Mouse (Mus musculus) embryonic facial prominence, embryonic 10.5 days (tissue): ENCODE measurements at regions not wholly inside any gene's neighbourhood (a gene's known extent, or its start where the extent isn't known, plus 50 kb on each side); places are given as distances from the start of the nearest gene placed in this dataset.

ENCODE experiments used
- DNase-seq: peaks from one replicate; pipeline ENCODE4 v3.0.0-alpha.2; 2017; ENCODE audit warnings: low spot score
- H3K27ac ChIP-seq: fragments of 300-500 bp; sonication (generic); replicated peaks from 2 replicates; pipeline ENCODE4 v1.5.1; 2016; ENCODE audit warnings: mild to moderate bottlenecking
- H3K27me3 ChIP-seq: fragments of 300-500 bp; sonication (generic); replicated peaks from 2 replicates; pipeline ENCODE4 v1.6.1; 2016; ENCODE audit warnings: low read depth, mild to moderate bottlenecking; ENCODE audit not compliant: poor library complexity, severe bottlenecking
- H3K36me3 ChIP-seq: fragments of 300-500 bp; sonication (generic); replicated peaks from 2 replicates; pipeline ENCODE4 v1.6.1; 2016; ENCODE audit warnings: mild to moderate bottlenecking, moderate library complexity
- H3K4me1 ChIP-seq: fragments of 300-500 bp; sonication (generic); 2 replicates; pipeline ENCODE4 v1.6.1; 2016
- H3K4me3 ChIP-seq: fragments of 300-500 bp; sonication (generic); 2 replicates; pipeline ENCODE4 v1.5.1; 2016; ENCODE audit warnings: mild to moderate bottlenecking, moderate library complexity
- H3K9me3 ChIP-seq: fragments of 300-500 bp; sonication (generic); 2 replicates; pipeline ENCODE4 v1.6.1; 2016; ENCODE audit warnings: mild to moderate bottlenecking
- WGBS: fragments of 180-500 bp; shearing (Covaris S2); methylation state at CpG from one replicate; pipeline ENCODE4 v1.1.7; 2016; 5-methylcytosine and 5-hydroxymethylcytosine counted together

DNA sequence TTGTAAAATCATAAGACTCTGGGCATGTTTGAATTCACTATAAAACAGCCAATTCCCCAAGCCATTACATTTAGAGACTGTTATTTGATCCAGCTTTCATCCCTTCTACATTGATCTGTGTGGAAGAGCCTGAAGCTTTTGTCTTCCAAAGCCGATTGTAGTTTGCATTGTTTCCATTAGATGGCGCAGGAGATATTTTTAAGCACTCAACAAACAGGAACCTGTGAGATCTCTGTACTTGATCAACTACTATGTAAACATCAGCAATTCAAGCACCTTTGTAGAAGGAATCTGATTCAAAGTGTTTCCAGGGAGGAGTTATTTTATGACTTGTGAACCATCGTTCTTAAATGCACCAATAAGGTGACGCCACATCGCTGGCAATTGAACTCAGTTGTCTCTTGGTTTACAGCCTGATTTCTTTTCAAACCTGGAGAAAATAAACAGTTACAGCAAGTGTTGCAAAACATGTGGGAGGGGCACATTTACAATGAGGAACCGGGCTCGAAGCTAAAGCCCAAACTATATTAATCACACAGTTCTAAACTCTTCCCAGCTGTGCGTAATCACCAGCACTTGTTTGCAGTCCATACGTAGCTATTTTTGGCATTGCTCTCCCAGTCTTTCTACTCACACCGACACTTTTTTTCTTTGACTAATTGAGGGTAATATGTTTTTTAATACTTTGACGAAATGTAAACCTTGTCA, 812.0 kb upstream of the Acvr2a start:
- Histone ChIP-seq H3K9me3 (no peaks in the 10 kb centered on the region), H3K4me3 (no peak overlapping the region), H3K27ac (no peak overlapping the region), H3K27me3 (no peaks in the 10 kb centered on the region), H3K36me3 (no peaks in the 10 kb centered on the region), H3K4me1 (peaks cover 3% of the 10 kb centered on the region; the same call in 1 of the 2 replicates)
- 59% methylated on average over 11 of the region's 11 CpGs for WGBS
- peak; percentile 10 for DNase-seq

DNA sequence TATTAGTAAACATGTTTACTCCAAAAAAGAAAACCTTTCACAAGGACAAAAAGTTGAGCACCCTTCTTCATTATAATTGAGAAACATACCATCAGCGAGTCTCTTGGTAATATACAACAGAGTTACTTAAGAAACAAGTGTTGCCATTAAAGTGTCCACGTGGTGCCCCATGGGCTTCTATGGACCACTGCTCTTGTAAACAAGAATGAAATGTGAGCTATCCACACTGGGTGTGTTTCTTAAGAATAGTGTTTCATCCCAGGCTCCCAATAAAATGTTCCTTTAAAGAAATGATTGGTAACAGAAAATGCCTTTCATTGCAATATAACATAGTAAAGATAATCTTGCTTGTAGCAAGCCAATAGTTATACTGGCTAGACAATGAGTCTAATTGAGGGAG, 803.6 kb upstream of the Acvr2a start:
- 85% methylated on average over 2 of the region's 2 CpGs for WGBS
- Histone ChIP-seq H3K4me1 (no peaks in the 10 kb centered on the region), H3K36me3 (no peaks in the 10 kb centered on the region), H3K4me3 (no peak overlapping the region), H3K9me3 (no peaks in the 10 kb centered on the region), H3K27ac (no peak overlapping the region), H3K27me3 (no peaks in the 10 kb centered on the region)
- DNase-seq = no peak

DNA sequence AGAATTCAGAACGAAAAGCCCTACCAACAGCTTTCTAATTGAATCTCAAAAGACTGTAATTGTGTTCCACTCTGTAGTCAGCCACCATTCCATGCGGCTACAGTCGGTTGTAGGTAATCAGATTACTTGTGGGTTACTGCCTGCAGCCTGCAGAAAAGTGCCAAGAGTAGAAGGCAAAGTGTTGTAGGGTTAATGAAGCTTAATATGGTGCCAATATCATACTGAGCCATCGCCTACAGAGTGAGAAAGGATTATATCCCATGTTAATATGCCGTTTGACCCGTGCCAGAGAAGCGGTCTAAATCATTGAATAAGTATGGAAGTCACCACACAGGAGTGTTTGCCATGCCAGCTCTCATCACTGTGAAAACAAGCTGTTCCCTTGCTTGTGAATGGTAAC, 786.4 kb upstream of the Acvr2a start:
- Histone ChIP-seq H3K27ac (no peak overlapping the region), H3K4me3 (no peak overlapping the region), H3K27me3 (no peaks in the 10 kb centered on the region), H3K36me3 (no peaks in the 10 kb centered on the region), H3K9me3 (no peaks in the 10 kb centered on the region), H3K4me1 (no peaks in the 10 kb centered on the region)
- DNase-seq = no peak
- 82% methylated on average over 7 of the region's 7 CpGs for WGBS

DNA sequence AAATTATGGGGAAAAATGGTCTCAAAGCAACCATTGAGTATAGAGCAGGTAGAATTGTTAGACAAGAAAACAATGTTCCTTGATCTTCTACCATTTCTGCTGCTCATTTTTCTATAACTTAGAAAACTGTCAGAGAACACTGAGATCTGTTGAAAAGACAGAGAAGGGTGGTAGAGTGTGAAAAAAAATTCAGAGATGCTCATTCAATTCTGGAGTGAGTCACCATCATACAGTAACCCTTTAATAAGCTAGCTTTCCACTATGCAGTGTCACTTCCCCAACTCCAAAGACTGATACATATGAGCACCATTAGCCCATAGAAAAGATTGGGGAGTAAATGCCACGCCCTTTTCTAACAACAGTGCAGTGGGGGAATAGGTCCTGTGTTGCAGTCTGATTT, 752.5 kb upstream of the Acvr2a start:
- no peaks in the 10 kb centered on the region for H3K36me3 ChIP-seq
- no peaks in the 10 kb centered on the region for H3K4me1 ChIP-seq
- H3K27me3 ChIP-seq = no peaks in the 10 kb centered on the region
- H3K4me3 ChIP-seq = no peak overlapping the region
- H3K9me3 ChIP-seq = no peaks in the 10 kb centered on the region
- no peak overlapping the region for H3K27ac ChIP-seq
- 68% methylated on average over 1 of the region's 1 CpGs for WGBS
- DNase-seq = no peak

DNA sequence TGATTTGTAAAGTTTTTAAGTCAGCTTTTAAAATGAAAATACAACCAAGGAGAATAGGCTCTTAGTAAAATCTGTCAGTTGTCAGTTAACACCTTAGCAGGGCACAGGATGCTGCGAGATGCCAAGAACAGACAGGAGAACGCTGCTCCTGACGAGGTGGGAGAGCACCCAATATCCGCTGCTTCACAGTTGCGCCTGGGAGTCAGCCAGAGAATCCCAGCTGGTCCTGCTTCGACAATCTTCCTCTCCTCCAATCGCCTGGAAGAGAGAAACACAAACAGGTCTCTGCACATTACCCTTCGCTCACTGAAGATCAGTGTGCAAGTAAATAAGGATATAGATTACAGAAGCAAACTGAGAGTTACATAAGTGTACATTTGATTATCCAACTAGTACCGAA, 750.5 kb upstream of the Acvr2a start:
- 73% methylated on average over 9 of the region's 9 CpGs for WGBS
- Histone ChIP-seq H3K36me3 (no peaks in the 10 kb centered on the region), H3K4me3 (no peak overlapping the region), H3K27me3 (no peaks in the 10 kb centered on the region), H3K4me1 (no peaks in the 10 kb centered on the region), H3K27ac (no peak overlapping the region), H3K9me3 (no peaks in the 10 kb centered on the region)
- DNase-seq = no peak

DNA sequence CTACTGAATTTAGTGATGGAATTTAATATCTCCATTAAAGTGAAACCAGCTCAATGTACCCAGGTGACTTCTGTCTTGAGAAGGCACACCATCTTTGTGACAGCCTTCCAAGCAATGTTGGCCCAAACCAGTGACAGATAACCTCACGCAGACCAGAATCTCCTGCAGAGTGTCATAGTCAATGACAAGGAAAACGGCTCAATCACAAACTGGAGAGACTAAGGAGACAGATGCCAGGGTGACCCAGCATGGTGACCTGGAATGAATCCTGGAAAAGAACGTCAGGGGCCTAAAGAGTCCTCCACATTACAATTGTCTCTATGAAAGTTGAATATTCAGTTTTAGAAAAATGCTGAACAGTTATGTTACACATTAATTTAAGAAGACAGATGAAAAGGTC, 748.7 kb upstream of the Acvr2a start:
- 74% methylated on average over 3 of the region's 3 CpGs for WGBS

DNA sequence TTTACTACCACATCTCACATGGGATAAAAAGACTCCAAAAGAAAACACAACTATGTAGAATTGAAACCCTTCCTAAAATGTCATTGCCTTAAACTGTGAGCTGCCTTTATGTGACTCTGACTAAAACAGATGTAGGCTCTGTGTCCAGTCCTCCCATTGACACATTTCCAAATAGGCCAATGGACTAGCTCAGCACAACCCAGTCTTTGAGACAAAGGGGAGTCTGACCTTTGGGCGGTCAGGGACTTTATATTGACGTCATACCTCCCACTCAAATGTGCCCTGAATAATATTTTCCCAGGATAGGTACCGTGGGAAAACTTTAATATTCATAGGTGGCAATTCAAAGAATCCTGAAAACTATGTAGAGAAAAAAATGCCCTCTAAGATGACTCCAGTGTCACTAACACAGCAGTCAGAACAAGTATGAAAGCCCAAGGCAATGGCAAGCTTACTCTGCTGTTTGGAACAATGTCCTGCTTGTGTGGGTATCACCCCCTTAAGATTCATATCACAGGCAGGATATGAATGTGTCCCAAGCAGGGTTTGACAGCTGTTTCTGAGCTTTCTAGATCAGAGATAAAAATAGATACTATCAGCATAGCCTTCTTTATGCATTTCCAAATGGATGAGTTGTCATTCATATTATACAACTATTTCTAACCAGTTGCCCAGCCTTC, 731.6 kb upstream of the Acvr2a start:
- no peak overlapping the region for H3K4me3 ChIP-seq
- no peaks in the 10 kb centered on the region for H3K4me1 ChIP-seq
- no peak for DNase-seq
- no peaks in the 10 kb centered on the region for H3K27me3 ChIP-seq
- no peaks in the 10 kb centered on the region for H3K9me3 ChIP-seq
- no peaks in the 10 kb centered on the region for H3K36me3 ChIP-seq
- WGBS = 70% methylated on average over 3 of the region's 3 CpGs
- H3K27ac ChIP-seq = no peak overlapping the region

More for the DNA sequence above, 748.7 kb upstream of the Acvr2a start:
- Histone ChIP-seq H3K27ac (no peak overlapping the region), H3K9me3 (no peaks in the 10 kb centered on the region), H3K27me3 (no peaks in the 10 kb centered on the region), H3K36me3 (no peaks in the 10 kb centered on the region), H3K4me1 (no peaks in the 10 kb centered on the region), H3K4me3 (no peak overlapping the region)
- DNase-seq = no peak

DNA sequence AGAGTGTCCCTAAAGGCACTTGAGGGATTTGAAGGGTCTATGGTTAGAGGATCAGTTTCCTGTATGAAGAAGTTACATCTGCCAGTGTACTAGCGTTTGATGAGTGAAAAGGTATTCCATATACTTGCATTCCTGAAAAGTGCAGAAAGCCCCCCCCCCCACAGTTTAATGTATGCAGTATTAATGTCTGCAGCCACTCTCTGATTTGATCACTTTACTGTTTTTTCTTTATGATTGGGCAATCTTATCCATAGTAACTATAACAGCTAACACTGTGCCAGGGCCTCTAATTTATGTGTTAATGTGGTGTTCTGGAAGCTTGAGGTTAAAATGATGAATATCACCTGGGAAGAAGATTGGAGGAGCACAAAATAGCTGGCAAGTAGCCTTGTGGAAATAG, 715.6 kb upstream of the Acvr2a start:
- no peaks in the 10 kb centered on the region for H3K9me3 ChIP-seq
- peaks cover 7% of the 10 kb centered on the region; the same call in 1 of the 2 replicates for H3K4me1 ChIP-seq
- no peak overlapping the region for H3K4me3 ChIP-seq
- H3K36me3 ChIP-seq = no peaks in the 10 kb centered on the region
- 70% methylated on average over 1 of the region's 1 CpGs for WGBS
- no peak for DNase-seq
- H3K27ac ChIP-seq = no peak overlapping the region
- H3K27me3 ChIP-seq = no peaks in the 10 kb centered on the region

DNA sequence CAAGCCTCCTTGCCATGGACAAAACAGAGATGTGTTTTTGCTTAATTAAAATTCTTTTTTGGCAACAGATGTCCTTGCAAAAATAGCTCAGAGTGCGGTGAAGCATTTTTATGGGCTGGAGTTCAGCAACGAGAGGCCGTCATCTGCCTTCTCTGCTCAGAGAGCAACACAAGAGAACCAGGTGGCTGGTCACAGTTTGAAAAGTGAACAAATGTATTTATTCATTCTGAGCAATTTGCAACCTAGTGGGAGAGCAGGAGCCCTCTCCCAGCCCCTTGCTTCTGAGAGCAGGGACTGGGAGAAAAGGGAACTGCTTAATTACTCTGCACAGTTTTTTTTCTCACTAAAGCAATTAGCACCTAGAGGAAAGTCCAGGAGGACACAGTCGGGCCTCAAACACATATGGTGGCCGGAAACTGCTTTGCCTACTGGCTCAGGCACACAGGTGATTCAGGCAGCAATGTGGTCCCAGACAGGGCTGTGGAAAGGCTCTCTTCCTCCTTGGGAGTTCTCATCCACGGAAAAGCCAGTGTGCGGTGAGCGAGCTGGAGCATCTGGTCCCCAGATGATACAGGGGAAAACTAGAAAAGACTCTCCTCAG, 714.9 kb upstream of the Acvr2a start:
- Histone ChIP-seq H3K36me3 (no peaks in the 10 kb centered on the region), H3K27me3 (no peaks in the 10 kb centered on the region), H3K27ac (no peak overlapping the region; the same call in 1 of the 2 replicates), H3K4me3 (no peak overlapping the region), H3K4me1 (peaks cover 7% of the 10 kb centered on the region; the same call in 1 of the 2 replicates), H3K9me3 (no peaks in the 10 kb centered on the region)
- peak; percentile 24 for DNase-seq
- 36% methylated on average over 8 of the region's 8 CpGs for WGBS

DNA sequence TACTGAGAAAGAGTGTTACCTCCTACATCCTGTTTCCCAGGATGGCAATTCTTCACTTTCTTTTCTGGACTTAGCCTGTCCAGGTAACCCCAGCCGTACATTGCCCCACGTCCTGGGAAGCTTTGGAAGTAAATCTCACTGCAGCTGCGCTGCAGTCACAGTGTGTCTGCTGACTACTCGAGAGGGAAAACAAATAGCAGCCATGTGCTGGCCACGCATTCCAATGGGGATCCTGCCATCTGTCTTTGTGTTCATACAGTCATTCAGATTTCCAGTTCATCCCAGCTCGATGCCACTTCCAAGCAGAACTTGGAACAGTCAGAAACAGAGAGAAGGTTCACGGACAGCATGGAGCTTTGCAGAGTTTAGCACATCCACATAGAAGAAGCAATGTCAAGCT, 690.2 kb upstream of the Acvr2a start:
- peak; percentile 8 for DNase-seq
- Histone ChIP-seq H3K36me3 (no peaks in the 10 kb centered on the region), H3K4me1 (no peaks in the 10 kb centered on the region), H3K27me3 (no peaks in the 10 kb centered on the region), H3K9me3 (no peaks in the 10 kb centered on the region), H3K27ac (no peak overlapping the region), H3K4me3 (no peak overlapping the region)
- WGBS = 60% methylated on average over 7 of the region's 7 CpGs

DNA sequence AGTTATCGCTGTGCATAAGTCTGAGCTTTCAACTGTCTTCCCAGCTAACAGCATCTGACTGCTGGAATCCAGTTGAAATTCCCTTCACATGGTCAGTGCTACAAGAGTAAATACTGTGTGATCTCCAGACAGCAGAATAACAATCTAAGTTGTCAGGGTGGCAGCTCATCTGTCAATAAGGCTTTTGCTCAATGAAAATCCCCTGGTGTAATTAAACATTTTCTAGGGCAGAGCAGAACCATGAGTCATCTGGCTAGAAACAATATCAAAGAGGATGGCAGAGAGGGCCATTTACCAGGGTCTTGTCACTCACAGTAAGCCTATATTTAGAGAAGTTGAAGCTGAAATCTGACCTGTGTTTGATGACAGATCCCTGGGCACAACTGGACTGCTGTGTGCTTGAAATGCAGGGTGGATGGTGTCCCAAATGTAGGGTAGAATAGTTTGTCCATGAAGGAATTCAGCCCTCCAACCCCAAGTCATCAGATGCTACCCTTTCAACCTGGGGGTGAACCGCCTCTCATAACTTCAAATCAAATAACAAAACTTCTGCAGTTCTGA, 675.8 kb upstream of the Acvr2a start:
- Histone ChIP-seq H3K9me3 (no peaks in the 10 kb centered on the region), H3K4me3 (no peak overlapping the region), H3K27ac (no peak overlapping the region), H3K27me3 (no peaks in the 10 kb centered on the region), H3K36me3 (no peaks in the 10 kb centered on the region), H3K4me1 (no peaks in the 10 kb centered on the region)
- 84% methylated on average over 2 of the region's 2 CpGs for WGBS
- DNase-seq = no peak

DNA sequence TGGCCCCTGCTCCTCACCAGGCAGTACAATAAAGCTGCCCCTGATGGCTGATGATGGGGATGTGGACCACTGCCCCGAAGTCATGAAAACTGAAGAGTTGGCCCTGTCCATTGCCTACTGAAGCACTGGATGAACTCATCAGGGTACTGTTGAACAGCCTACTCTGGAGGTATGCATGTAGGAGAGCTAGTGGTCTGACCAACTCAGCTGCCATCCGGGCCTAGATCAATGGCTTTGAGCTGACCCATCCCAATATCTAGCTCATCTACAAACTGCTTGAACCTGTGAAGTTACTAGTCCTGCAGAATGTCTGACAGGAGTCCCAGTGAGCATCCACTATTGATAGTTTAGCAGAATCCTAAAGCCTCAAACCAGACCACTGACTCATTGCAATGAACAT, 672.6 kb upstream of the Acvr2a start:
- DNase-seq = no peak
- H3K4me3 ChIP-seq = no peak overlapping the region
- no peaks in the 10 kb centered on the region for H3K9me3 ChIP-seq
- no peaks in the 10 kb centered on the region for H3K27me3 ChIP-seq
- 96% methylated on average over 2 of the region's 2 CpGs for WGBS
- no peak overlapping the region for H3K27ac ChIP-seq
- H3K36me3 ChIP-seq = no peaks in the 10 kb centered on the region
- no peaks in the 10 kb centered on the region for H3K4me1 ChIP-seq

DNA sequence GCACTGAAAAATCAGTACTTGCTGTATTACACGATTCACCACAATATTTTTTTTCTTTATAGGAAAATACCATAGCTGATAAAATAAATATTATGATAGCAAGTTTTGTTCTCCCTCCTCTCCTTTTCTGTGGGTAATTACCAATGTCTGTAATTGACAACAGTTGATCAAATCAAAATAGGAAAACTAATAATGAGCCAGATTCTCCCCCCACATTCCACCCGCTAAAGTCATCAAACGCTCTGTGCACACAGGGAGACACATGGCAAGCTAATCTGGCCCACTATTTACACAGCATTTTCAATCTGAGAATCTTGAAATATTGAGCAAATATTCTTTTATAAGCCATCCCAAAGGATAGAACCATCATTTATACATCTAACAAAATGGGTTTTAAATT, 659.2 kb upstream of the Acvr2a start:
- Histone ChIP-seq H3K9me3 (no peaks in the 10 kb centered on the region), H3K27me3 (no peaks in the 10 kb centered on the region), H3K36me3 (no peaks in the 10 kb centered on the region), H3K4me1 (no peaks in the 10 kb centered on the region), H3K27ac (no peak overlapping the region), H3K4me3 (no peak overlapping the region)
- DNase-seq = no peak
- WGBS = 73% methylated on average over 3 of the region's 3 CpGs
